Comparison of ENCODE assay signal across 12 mouse cellular contexts in the genomic region with DNA sequence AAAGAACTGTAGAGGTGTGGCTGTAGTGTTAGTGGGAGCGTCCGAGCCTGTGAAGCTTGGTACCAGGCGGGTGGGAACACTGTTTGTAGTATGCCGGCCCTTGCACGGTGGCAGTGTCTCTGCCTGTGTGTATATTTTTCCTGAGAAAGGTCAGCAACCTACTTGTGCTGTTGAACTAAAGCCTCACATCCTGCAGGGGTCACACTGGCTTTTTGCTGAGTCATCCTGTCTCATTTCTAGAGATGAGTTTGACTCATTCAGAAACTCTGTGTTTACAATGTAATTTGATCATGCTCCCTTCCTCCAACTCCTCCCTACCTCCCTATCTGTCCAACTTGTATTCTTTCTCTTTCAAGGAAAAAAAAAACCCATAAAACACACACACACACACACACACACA. TPM values are rescaled to one million over a fixed set of nuclear protein-coding genes. Genes with fewer than 3 reads are reported as not detected.
DNase-seq lines count a peak whose midpoint lies in the region; ATAC-seq and TF ChIP-seq lines count a peak whose summit lies in the region.
"Had no signal": no experiment of that assay in that cellular context is flagged by ENCODE, and none has a peak within 500 bp of the region (broad histone marks: within the 10 kb centered on the region; RNA-seq: fewer than 3 reads in every experiment).

No protein-coding gene starts in this region.

- DNase-seq in urinary bladder, postnatal 36 days (ENCODE audit: low spot score in 2 of 2) = peak; percentile 32 to 33
- no peak for DNase-seq in urinary bladder, postnatal 25 days (ENCODE audit: low spot score)
- peak; percentile 65 for DNase-seq in Patski (ENCODE audit: low read depth, low spot score)
- DNase-seq in induced T-regulatory cell, adult 2 months (ENCODE audit: low read depth) = peak; percentile 79
- no peak for DNase-seq in spleen, adult 18-20 months
- DNase-seq in left cerebral cortex, adult 2 months (ENCODE audit: extremely low spot score in 1 of 2, low spot score in 2 of 2) = no peak
- DNase-seq: kidney, postnatal 10 days had no signal

- no peaks in the 10 kb centered on the region for H3K27me3 ChIP-seq in Patski
- H3K27me3 ChIP-seq: lung, embryonic 15.5 days had no signal

- no peak overlapping the region for H3K27ac ChIP-seq in left cerebral cortex, adult 2 months
- H3K27ac ChIP-seq: lung, embryonic 15.5 days had no signal

- POLR2A ChIA-PET in Patski (lab: Charles Lee) = no interaction called here

- CTCF ChIA-PET in Patski (lab: Charles Lee) = interaction anchor here (0.8 to 1.0 kb wide), 3 partner anchors 9 to 172 kb away, joined by 3 to 4 read pairs (median 3); no protein-coding TSS in a partner anchor

- in situ Hi-C loops in Patski (cut with MboI; ENCODE audit: low pct_unique_long_range_greater_than_20kb) = loop anchor here (25.0 kb wide), 1 partner anchor 161 kb away; no protein-coding TSS in a partner anchor

- no peak overlapping the region for H3K4me3 ChIP-seq in left cerebral cortex, adult 2 months
- H3K4me3 ChIP-seq: lung, embryonic 15.5 days had no signal

- no peak for TF ChIP-seq CTCF in Patski (IDR thresholded peaks at IDR 0.05)
- TF ChIP-seq CTCF in left cerebral cortex, adult 2 months (IDR thresholded peaks at IDR 0.05) = no peak

- intact Hi-C loops in left cerebral cortex, adult 2 months (cut with DNase I) = no loop called here

- peak; percentile 67 for ATAC-seq in Patski
- ATAC-seq in monocyte, adult 5-6 weeks (replicated peaks; ENCODE audit: insufficient number of reproducible peaks, low FRiP score, low TSS enrichment, poor library complexity, severe bottlenecking) = no peak
- ATAC-seq: forebrain, embryonic 14.5 days had no signal

RNA-seq across cellular contexts. Expression of gene Cdkn2b, which starts 40.6 kb away (rescaled TPM):
- polyA plus RNA-seq in Patski (2021) = 17.7 TPM
- total RNA-seq in monocyte, adult 5-6 weeks (2017) = 0.49 TPM in 1 of 3 replicates, not detected in the others
- 1 to 10 TPM in 1 of 2 experiments, under 1 TPM in 1; 0.91 to 1.6 TPM for total RNA-seq in left cerebral cortex, adult 2 months (2021)

RNA-seq across cellular contexts. Expression of gene Cdkn2a, which starts 57.0 kb away (rescaled TPM):
- polyA plus RNA-seq in Patski (2021) = 109 TPM
- total RNA-seq in monocyte, adult 5-6 weeks (2017) = not detected in 3 replicates
- not detected for total RNA-seq in left cerebral cortex, adult 2 months (2021)
- polyA plus RNA-seq: forebrain, embryonic 14.5 days; heart, embryonic 16.5 days; lung, embryonic 15.5 days; neural tube, embryonic 14.5 days had no signal

Comparison
In these comparisons a context has a peak if more than half of its experiments do, and no peak if none do; other contexts are left out.
1. DNase-seq: peak in urinary bladder, postnatal 36 days (2 of 2), Patski (single experiment) and induced T-regulatory cell, adult 2 months (single experiment); none in urinary bladder, postnatal 25 days (single experiment), spleen, adult 18-20 months (0 of 2) and left cerebral cortex, adult 2 months (0 of 2).